Mouse (Mus musculus) megakaryocyte progenitor cell, adult 5-6 weeks (primary cell): Measurements from ENCODE around the gene Cd3d. TPM values are rescaled to one million over a fixed set of nuclear protein-coding genes. Genes with fewer than 3 reads are reported as not detected.
"Not testable (repeated sequence)": the region's sequence is repeated elsewhere in the genome, so short reads cannot be mapped to it uniquely, and the experiment has no call there.

Source experiments
- ATAC-seq: replicated peaks from 2 replicates; pipeline ENCODE4 v1.8.0; 2016; ENCODE audit warnings: mild to moderate bottlenecking, moderate TSS enrichment, inconsistent platforms; ENCODE audit not compliant: poor library complexity
- total RNA-seq, 2 experiments: library from RNA; stranded (forward) in 1 of 2; stranded (reverse) in 1 of 2; fragments of 157-497, 149-512 nt in 1 of 2; fragments of 200-1000 nt in 1 of 2; gene quantifications; 2 replicates each; pipeline versions ENCODE4 v1.2.3 to v1.2.4; 2015 to 2017

The Cd3d gene
- total RNA-seq (2015) (0.12 and 0.44 TPM in 2 replicates), total RNA-seq (2017) (0.17 and 0.33 TPM in 2 replicates)

GRCm38 (mm10) chr9:44981676-44982075, at the start of gene Cd3d:
Gene Cd3d (plus strand): TSS chr9:44981786.
- ATAC-seq = no peak

GRCm38 (mm10) chr9:44941756-44942155, 39.8 kb upstream of the Cd3d start:
- no peak for ATAC-seq

- no peak for ATAC-seq
These were observed 39.2 kb upstream of the Cd3d start for GRCm38 (mm10) chr9:44942421-44942820.

- no peak for ATAC-seq
These were observed 35.3 kb upstream of the Cd3d start for GRCm38 (mm10) chr9:44946185-44946695.

- ATAC-seq = no peak
These were observed 33.8 kb upstream of the Cd3d start for GRCm38 (mm10) chr9:44947836-44948235.

GRCm38 (mm10) chr9:44954432-44954831, 27.2 kb upstream of the Cd3d start:
- ATAC-seq = no peak

GRCm38 (mm10) chr9:44965126-44965832, 16.3 kb upstream of the Cd3d start, which contains the start of gene Ube4a:
Gene Ube4a (minus strand): TSS chr9:44965600.
- peak; percentile 92 for ATAC-seq

- no peak for ATAC-seq
These were observed 15.6 kb upstream of the Cd3d start for GRCm38 (mm10) chr9:44965833-44966466.

- peak; percentile 87 for ATAC-seq
These were observed 14.8 kb upstream of the Cd3d start for GRCm38 (mm10) chr9:44966815-44967242.

- not testable (repeated sequence) for ATAC-seq
These were observed 13.8 kb upstream of the Cd3d start for GRCm38 (mm10) chr9:44967763-44968162.

GRCm38 (mm10) chr9:44969450-44969849, 12.1 kb upstream of the Cd3d start:
- no peak for ATAC-seq

GRCm38 (mm10) chr9:44977813-44978212, 3.8 kb upstream of the Cd3d start:
- no peak for ATAC-seq

GRCm38 (mm10) chr9:44979806-44980205, 1.8 kb upstream of the Cd3d start:
- no peak for ATAC-seq

GRCm38 (mm10) chr9:44980242-44980641, 1.3 kb upstream of the Cd3d start, which contains the start of gene Cd3g:
Gene Cd3g (minus strand): TSS chr9:44980431.
- 0 out of 2 replicates have a peak, but pooled peaks have one; percentile 29 for ATAC-seq

GRCm38 (mm10) chr9:44981104-44981503, 482 bp upstream of the Cd3d start:
- no peak for ATAC-seq

- no peak for ATAC-seq
These were observed 495 bp downstream of the Cd3d start for GRCm38 (mm10) chr9:44982081-44982480.

GRCm38 (mm10) chr9:44982531-44982930, 945 bp downstream of the Cd3d start:
- no peak for ATAC-seq

- ATAC-seq = no peak
These were observed 1.4 kb downstream of the Cd3d start for GRCm38 (mm10) chr9:44983001-44983400.

- no peak for ATAC-seq
These were observed 4.2 kb downstream of the Cd3d start for GRCm38 (mm10) chr9:44985721-44986161.

- ATAC-seq = peak; percentile 97
These were observed 4.7 kb downstream of the Cd3d start for GRCm38 (mm10) chr9:44986242-44986781.

- ATAC-seq = peak; percentile 54
These were observed 5.4 kb downstream of the Cd3d start for GRCm38 (mm10) chr9:44986976-44987375.

GRCm38 (mm10) chr9:44991821-44992220, 10.2 kb downstream of the Cd3d start:
- ATAC-seq = no peak
